Mouse (Mus musculus) liver, adult 2 months (tissue): ENCODE measurements around the gene Atp6v1a.

Experiments
- CTCF ChIP-seq: fragments of 200-500 bp; IDR thresholded peaks from 2 replicates; pipeline ENCODE4 v1.5.1; 2011; ENCODE audit warnings: low read depth, low read length, control low read depth
- POLR2A ChIP-seq: fragments of 200-500 bp; IDR thresholded peaks from 2 replicates; pipeline ENCODE4 v1.6.1; 2011; ENCODE audit warnings: low read length, control low read depth; ENCODE audit not compliant: insufficient read depth; ENCODE audit errors: extremely low read depth

GRCm38 (mm10) chr16:44124713-44125112 is 14.8 kb downstream of the Atp6v1a start:
- TF ChIP-seq POLR2A (no peak), CTCF (no peak)
